Comparison of ENCODE assay signal across 10 mouse cellular contexts in genomic region chr10:81600096-81600495, GRCm38 (mm10). TPM values are rescaled to one million over a fixed set of nuclear protein-coding genes. Genes with fewer than 3 reads are reported as not detected.
DNase-seq lines count a peak whose midpoint lies in the region; ATAC-seq and TF ChIP-seq lines count a peak whose summit lies in the region.
"Had no signal": no experiment of that assay in that cellular context is flagged by ENCODE, and none has a peak within 500 bp of the region (broad histone marks: within the 10 kb centered on the region; RNA-seq: fewer than 3 reads in every experiment).

No protein-coding gene starts in this region.

- 42% methylated on average over 10 of the region's 10 CpGs for WGBS in heart, embryonic 10.5 days
- 51% methylated on average over 10 of the region's 10 CpGs for WGBS in lung, embryonic 15.5 days
- WGBS in embryonic facial prominence, embryonic 13.5 days = 42% methylated on average over 10 of the region's 10 CpGs
- WGBS in liver, embryonic 14.5 days (ENCODE audit: insufficient replicate concordance) = 34% methylated on average over 10 of the region's 10 CpGs
- WGBS in hindbrain, embryonic 12.5 days = 49% methylated on average over 10 of the region's 10 CpGs

- ATAC-seq in lung, embryonic 15.5 days (ENCODE audit: borderline replicate concordance, extremely low read depth, low FRiP score, low TSS enrichment) = no peak
- ATAC-seq in embryonic facial prominence, embryonic 13.5 days (ENCODE audit: insufficient number of reproducible peaks, insufficient read depth, low FRiP score, low TSS enrichment, low read depth) = no peak
- no peak for ATAC-seq in liver, embryonic 14.5 days (ENCODE audit: insufficient read depth)
- no peak for ATAC-seq in hindbrain, embryonic 12.5 days (ENCODE audit: low FRiP score)

- no peak overlapping the region for H3K9ac ChIP-seq in lung, embryonic 15.5 days
- no peak overlapping the region for H3K9ac ChIP-seq in embryonic facial prominence, embryonic 13.5 days
- no peak overlapping the region for H3K9ac ChIP-seq in liver, embryonic 14.5 days (replicated peaks)
- H3K9ac ChIP-seq in hindbrain, embryonic 12.5 days = no peak overlapping the region
- H3K9ac ChIP-seq: limb, embryonic 13.5 days had no signal

- no peak overlapping the region for H3K4me2 ChIP-seq in lung, embryonic 15.5 days
- H3K4me2 ChIP-seq in embryonic facial prominence, embryonic 13.5 days = peak overlapping the region; percentile 61; the same call in 1 of the 2 replicates
- H3K4me2 ChIP-seq in liver, embryonic 14.5 days (ENCODE audit: low read depth) = peak overlapping the region; percentile 44
- H3K4me2 ChIP-seq in hindbrain, embryonic 12.5 days (replicated peaks) = no peak overlapping the region

- TF ChIP-seq EP300 in liver, embryonic 14.5 days (IDR thresholded peaks at IDR 0.05; ENCODE audit: low read depth) = no peak

- intact Hi-C loops in heart, postnatal 10 days (cut with DNase I) = loop anchor here (10.0 kb wide), 1 partner anchor 45 kb away; the partner anchor contains the start of gene Aes

- DNase-seq in heart, embryonic 10.5 days (ENCODE audit: low spot score) = no peak
- no peak for DNase-seq in heart, postnatal 10 days
- no peak for DNase-seq in lung, postnatal 14 days
- no peak for DNase-seq in liver, embryonic 14.5 days (ENCODE audit: low read depth in 3 of 3, low spot score in 3 of 3)
- no peak for DNase-seq in ovary, adult 18-20 months (ENCODE audit: low spot score)

- no peaks in the 10 kb centered on the region for H3K9me3 ChIP-seq in heart, embryonic 10.5 days
- no peaks in the 10 kb centered on the region for H3K9me3 ChIP-seq in lung, embryonic 15.5 days
- H3K9me3 ChIP-seq in embryonic facial prominence, embryonic 13.5 days = no peaks in the 10 kb centered on the region
- H3K9me3 ChIP-seq in liver, embryonic 14.5 days (ENCODE audit: control insufficient read depth, low read length) = no peaks in the 10 kb centered on the region
- no peaks in the 10 kb centered on the region for H3K9me3 ChIP-seq in hindbrain, embryonic 12.5 days (replicated peaks)
- H3K9me3 ChIP-seq: limb, embryonic 13.5 days had no signal

- no peaks in the 10 kb centered on the region for H3K36me3 ChIP-seq in heart, embryonic 10.5 days
- H3K36me3 ChIP-seq in lung, embryonic 15.5 days = no peaks in the 10 kb centered on the region
- H3K36me3 ChIP-seq in embryonic facial prominence, embryonic 13.5 days = no peaks in the 10 kb centered on the region
- no peaks in the 10 kb centered on the region for H3K36me3 ChIP-seq in liver, embryonic 14.5 days (replicated peaks; ENCODE audit: control insufficient read depth, insufficient read depth, low read depth)
- no peaks in the 10 kb centered on the region for H3K36me3 ChIP-seq in hindbrain, embryonic 12.5 days
- H3K36me3 ChIP-seq: limb, embryonic 13.5 days had no signal

- H3K4me3 ChIP-seq in heart, embryonic 10.5 days = peak overlapping the region; percentile 48
- no peak overlapping the region for H3K4me3 ChIP-seq in lung, embryonic 15.5 days
- no peak overlapping the region for H3K4me3 ChIP-seq in embryonic facial prominence, embryonic 13.5 days
- no peak overlapping the region for H3K4me3 ChIP-seq in liver, embryonic 14.5 days (ENCODE audit: insufficient read depth in 1 of 2, low read depth in 2 of 2, low read length in 2 of 2)
- H3K4me3 ChIP-seq in hindbrain, embryonic 12.5 days = no peak overlapping the region
- H3K4me3 ChIP-seq: myocyte had no signal

- TF ChIP-seq CTCF in liver, embryonic 14.5 days (IDR thresholded peaks at IDR 0.05; ENCODE audit: low read depth) = no peak

- peaks cover 63% of the 10 kb centered on the region for H3K4me1 ChIP-seq in heart, embryonic 10.5 days
- peaks cover 61% of the 10 kb centered on the region for H3K4me1 ChIP-seq in lung, embryonic 15.5 days
- H3K4me1 ChIP-seq in embryonic facial prominence, embryonic 13.5 days = peaks cover 70% of the 10 kb centered on the region
- H3K4me1 ChIP-seq in liver, embryonic 14.5 days (replicated peaks; ENCODE audit: control insufficient read depth in 2 of 2, insufficient read depth in 2 of 2, low read length in 1 of 2) = peaks cover 21 to 48% of the 10 kb centered on the region in 2 experiments
- H3K4me1 ChIP-seq in hindbrain, embryonic 12.5 days = peaks cover 59% of the 10 kb centered on the region

- peak overlapping the region; percentile 83 for H3K27ac ChIP-seq in heart, embryonic 10.5 days
- H3K27ac ChIP-seq in lung, embryonic 15.5 days = peak overlapping the region; percentile 84
- peak overlapping the region; percentile 81 for H3K27ac ChIP-seq in embryonic facial prominence, embryonic 13.5 days
- H3K27ac ChIP-seq in liver, embryonic 14.5 days = no peak overlapping the region
- H3K27ac ChIP-seq in hindbrain, embryonic 12.5 days = no peak overlapping the region
- H3K27ac ChIP-seq: limb, embryonic 13.5 days had no signal

- peaks cover 20% of the 10 kb centered on the region for H3K27me3 ChIP-seq in heart, embryonic 10.5 days (ENCODE audit: insufficient read depth, poor library complexity, severe bottlenecking)
- H3K27me3 ChIP-seq in lung, embryonic 15.5 days = 0 out of 2 replicates have a peak, but pooled peaks cover 7% of the 10 kb centered on the region
- H3K27me3 ChIP-seq in embryonic facial prominence, embryonic 13.5 days = 0 out of 2 replicates have a peak, but pooled peaks cover 4% of the 10 kb centered on the region
- peaks cover 12% of the 10 kb centered on the region for H3K27me3 ChIP-seq in liver, embryonic 14.5 days (ENCODE audit: control insufficient read depth, insufficient read depth, low read length)
- peaks cover 57% of the 10 kb centered on the region for H3K27me3 ChIP-seq in hindbrain, embryonic 12.5 days

RNA-seq across cellular contexts. Expression of gene Tle6, which starts 0.8 kb away (rescaled TPM):
- 29.0 and 33.9 TPM in 2 replicates for polyA plus RNA-seq in heart, embryonic 10.5 days (2016; fragmentation: Nextera tagmentation; extraction: Ambion mirVana)
- total RNA-seq in heart, postnatal 10 days (2021) = 10 to 100 TPM; 10.2 to 11.1 TPM
- 28.1 and 29.3 TPM in 2 replicates for polyA plus RNA-seq in lung, embryonic 15.5 days (2015; fragmentation: Nextera tagmentation; extraction: Ambion mirVana)
- polyA plus RNA-seq in embryonic facial prominence, embryonic 13.5 days (2015; fragmentation: Nextera tagmentation; extraction: Ambion mirVana) = 12.8 and 17.2 TPM in 2 replicates
- 4.5 and 4.8 TPM in 2 replicates for polyA plus RNA-seq in liver, embryonic 14.5 days (2012; rRNA removed)
- polyA plus RNA-seq in liver, embryonic 14.5 days (2014; fragmentation: Nextera tagmentation; extraction: Ambion mirVana) = 5.6 and 5.8 TPM in 2 replicates
- 8.2 and 8.3 TPM in 2 replicates for polyA plus RNA-seq in hindbrain, embryonic 12.5 days (2016; fragmentation: Nextera tagmentation; extraction: Ambion mirVana)

RNA-seq across cellular contexts. Expression of gene BC025920, which starts 6.0 kb away (rescaled TPM):
- polyA plus RNA-seq in heart, embryonic 10.5 days (2016; fragmentation: Nextera tagmentation; extraction: Ambion mirVana) = 0.95 and 1.4 TPM in 2 replicates
- 1 to 10 TPM; 1.3 to 1.4 TPM for total RNA-seq in heart, postnatal 10 days (2021)
- polyA plus RNA-seq in lung, embryonic 15.5 days (2015; fragmentation: Nextera tagmentation; extraction: Ambion mirVana) = 0.66 and 0.78 TPM in 2 replicates
- 1.3 and 2.0 TPM in 2 replicates for polyA plus RNA-seq in embryonic facial prominence, embryonic 13.5 days (2015; fragmentation: Nextera tagmentation; extraction: Ambion mirVana)
- polyA plus RNA-seq in liver, embryonic 14.5 days (2012; rRNA removed) = 2.3 and 2.4 TPM in 2 replicates
- polyA plus RNA-seq in liver, embryonic 14.5 days (2014; fragmentation: Nextera tagmentation; extraction: Ambion mirVana) = 0.11 and 0.34 TPM in 2 replicates
- polyA plus RNA-seq in hindbrain, embryonic 12.5 days (2016; fragmentation: Nextera tagmentation; extraction: Ambion mirVana) = 1.2 and 1.3 TPM in 2 replicates

RNA-seq across cellular contexts. Expression of gene Tle2, which starts 25.7 kb away (rescaled TPM):
- 17.4 and 18.3 TPM in 2 replicates for polyA plus RNA-seq in heart, embryonic 10.5 days (2016; fragmentation: Nextera tagmentation; extraction: Ambion mirVana)
- total RNA-seq in heart, postnatal 10 days (2021) = 10 to 100 TPM in 1 of 2 experiments, 1 to 10 TPM in 1; 8.1 to 11.2 TPM
- 39.3 and 49.7 TPM in 2 replicates for polyA plus RNA-seq in lung, embryonic 15.5 days (2015; fragmentation: Nextera tagmentation; extraction: Ambion mirVana)
- 63.4 and 71.4 TPM in 2 replicates for polyA plus RNA-seq in embryonic facial prominence, embryonic 13.5 days (2015; fragmentation: Nextera tagmentation; extraction: Ambion mirVana)
- 5.2 and 6.5 TPM in 2 replicates for polyA plus RNA-seq in liver, embryonic 14.5 days (2012; rRNA removed)
- 0.82 and 0.90 TPM in 2 replicates for polyA plus RNA-seq in liver, embryonic 14.5 days (2014; fragmentation: Nextera tagmentation; extraction: Ambion mirVana)
- 30.6 and 32.1 TPM in 2 replicates for polyA plus RNA-seq in hindbrain, embryonic 12.5 days (2016; fragmentation: Nextera tagmentation; extraction: Ambion mirVana)

RNA-seq across cellular contexts. Expression of gene Sirt6, which starts 27.5 kb away (rescaled TPM):
- 28.5 and 30.7 TPM in 2 replicates for polyA plus RNA-seq in heart, embryonic 10.5 days (2016; fragmentation: Nextera tagmentation; extraction: Ambion mirVana)
- 10 to 100 TPM; 12.8 to 14.2 TPM for total RNA-seq in heart, postnatal 10 days (2021)
- 41.1 TPM in 2 replicates for polyA plus RNA-seq in lung, embryonic 15.5 days (2015; fragmentation: Nextera tagmentation; extraction: Ambion mirVana)
- polyA plus RNA-seq in embryonic facial prominence, embryonic 13.5 days (2015; fragmentation: Nextera tagmentation; extraction: Ambion mirVana) = 52.7 and 54.9 TPM in 2 replicates
- 8.1 and 9.0 TPM in 2 replicates for polyA plus RNA-seq in liver, embryonic 14.5 days (2012; rRNA removed)
- 5.3 and 5.9 TPM in 2 replicates for polyA plus RNA-seq in liver, embryonic 14.5 days (2014; fragmentation: Nextera tagmentation; extraction: Ambion mirVana)
- 52.7 and 55.5 TPM in 2 replicates for polyA plus RNA-seq in hindbrain, embryonic 12.5 days (2016; fragmentation: Nextera tagmentation; extraction: Ambion mirVana)

RNA-seq across cellular contexts. Expression of gene Ankrd24, which starts 28.2 kb away (rescaled TPM):
- 9.6 and 12.8 TPM in 2 replicates for polyA plus RNA-seq in heart, embryonic 10.5 days (2016; fragmentation: Nextera tagmentation; extraction: Ambion mirVana)
- 10 to 100 TPM; 13.9 to 16.6 TPM for total RNA-seq in heart, postnatal 10 days (2021)
- 8.6 and 9.8 TPM in 2 replicates for polyA plus RNA-seq in lung, embryonic 15.5 days (2015; fragmentation: Nextera tagmentation; extraction: Ambion mirVana)
- polyA plus RNA-seq in embryonic facial prominence, embryonic 13.5 days (2015; fragmentation: Nextera tagmentation; extraction: Ambion mirVana) = 13.6 and 14.5 TPM in 2 replicates
- polyA plus RNA-seq in liver, embryonic 14.5 days (2012; rRNA removed) = 5.6 and 6.1 TPM in 2 replicates
- 0.75 and 1.5 TPM in 2 replicates for polyA plus RNA-seq in liver, embryonic 14.5 days (2014; fragmentation: Nextera tagmentation; extraction: Ambion mirVana)
- polyA plus RNA-seq in hindbrain, embryonic 12.5 days (2016; fragmentation: Nextera tagmentation; extraction: Ambion mirVana) = 8.6 and 10.5 TPM in 2 replicates

Comparison
In these comparisons a context has a peak if more than half of its experiments do, and no peak if none do; other contexts are left out.
1. H3K27ac ChIP-seq: peak in heart, embryonic 10.5 days (single experiment), lung, embryonic 15.5 days (single experiment) and embryonic facial prominence, embryonic 13.5 days (single experiment); none in liver, embryonic 14.5 days (single experiment) and hindbrain, embryonic 12.5 days (single experiment).
2. H3K4me2 ChIP-seq: peak in embryonic facial prominence, embryonic 13.5 days (single experiment) and liver, embryonic 14.5 days (single experiment); none in lung, embryonic 15.5 days (single experiment) and hindbrain, embryonic 12.5 days (single experiment).